Mouse (Mus musculus): ENCODE measurements around the gene Ubtd2.

- TF ChIP-seq EP300 (IDR thresholded peaks at IDR 0.05) (no peak), CTCF (IDR thresholded peaks at IDR 0.05) (peak; percentile 49)
These were observed 454 bp downstream of the Ubtd2 start for GRCm38 (mm10) chr11:32455507-32456141.

Data from lung, postnatal 0 days (tissue).